Mouse (Mus musculus): ENCODE results near the gene Igf1r.
"Not testable (repeated sequence)": the region's sequence is repeated elsewhere in the genome, so short reads cannot be mapped to it uniquely, and the experiment has no call there.

Igf1r gene

GRCm38 (mm10) chr7:68282304-68283132, 329.9 kb downstream of the Igf1r start:
- DNase-seq (ENCODE audit: extremely low read depth, low read depth, low spot score) = no peak

- not testable (repeated sequence) for DNase-seq (ENCODE audit: extremely low read depth, low read depth, low spot score)
Measured at GRCm38 (mm10) chr7:68283133-68283520, 330.5 kb downstream of the Igf1r start.
